Mouse (Mus musculus): ENCODE results near the gene Pla1a. TPM values are rescaled to one million over a fixed set of nuclear protein-coding genes. Genes with fewer than 3 reads are reported as not detected.
A peak's percentile ranks its signal among the peaks of the same experiment; 100 is the strongest.

Pla1a gene
- polyA plus RNA-seq, 1 experiment from 2014 or later: 49.8 TPM

GRCm38 (mm10) chr16:38352851-38353250, 80.1 kb downstream of the Pla1a start:
- no peaks in the 10 kb centered on the region for H3K9me3 ChIP-seq (ENCODE audit: low read length)
- DNase-seq: no peak
- no peak for ATAC-seq
- no peak for TF ChIP-seq CTCF (IDR thresholded peaks at IDR 0.05; ENCODE audit: low read depth)
- no peak for TF ChIP-seq EP300 (IDR thresholded peaks at IDR 0.05; ENCODE audit: low read depth)
- peaks cover 40% of the 10 kb centered on the region for H3K36me3 ChIP-seq (replicated peaks; ENCODE audit: insufficient read depth, low read length)
- H3K4me2 ChIP-seq (ENCODE audit: low read depth, low read length): no peak overlapping the region
- no peak overlapping the region for H3K27ac ChIP-seq (ENCODE audit: low read depth)
- H3K27me3 ChIP-seq (ENCODE audit: insufficient read depth, low read length): no peaks in the 10 kb centered on the region
- H3K9ac ChIP-seq (replicated peaks): no peak overlapping the region
- no peak overlapping the region for H3K4me3 ChIP-seq (ENCODE audit: low read depth, low read length)
- peaks cover 10% of the 10 kb centered on the region for H3K4me1 ChIP-seq (ENCODE audit: insufficient read depth)

- ATAC-seq: no peak
- 85% methylated on average over 7 of the region's 7 CpGs for WGBS (ENCODE audit: insufficient replicate concordance)
- Histone ChIP-seq H3K4me2 (ENCODE audit: low read depth, low read length) (no peak overlapping the region), H3K4me1 (ENCODE audit: insufficient read depth) (peaks cover 10% of the 10 kb centered on the region), H3K9ac (replicated peaks) (no peak overlapping the region), H3K27ac (ENCODE audit: low read depth) (no peak overlapping the region; the same call in 1 of the 2 replicates), H3K36me3 (replicated peaks; ENCODE audit: insufficient read depth, low read length) (peaks cover 40% of the 10 kb centered on the region), H3K9me3 (ENCODE audit: low read length) (no peaks in the 10 kb centered on the region), H3K27me3 (ENCODE audit: insufficient read depth, low read length) (no peaks in the 10 kb centered on the region), H3K4me3 (ENCODE audit: low read depth, low read length) (no peak overlapping the region)
- DNase-seq: peak; percentile 11
- TF ChIP-seq EP300 (IDR thresholded peaks at IDR 0.05; ENCODE audit: low read depth) (no peak), CTCF (IDR thresholded peaks at IDR 0.05; ENCODE audit: low read depth) (no peak)
Observed at GRCm38 (mm10) chr16:38352031-38352430, 80.9 kb downstream of the Pla1a start.

DNA sequence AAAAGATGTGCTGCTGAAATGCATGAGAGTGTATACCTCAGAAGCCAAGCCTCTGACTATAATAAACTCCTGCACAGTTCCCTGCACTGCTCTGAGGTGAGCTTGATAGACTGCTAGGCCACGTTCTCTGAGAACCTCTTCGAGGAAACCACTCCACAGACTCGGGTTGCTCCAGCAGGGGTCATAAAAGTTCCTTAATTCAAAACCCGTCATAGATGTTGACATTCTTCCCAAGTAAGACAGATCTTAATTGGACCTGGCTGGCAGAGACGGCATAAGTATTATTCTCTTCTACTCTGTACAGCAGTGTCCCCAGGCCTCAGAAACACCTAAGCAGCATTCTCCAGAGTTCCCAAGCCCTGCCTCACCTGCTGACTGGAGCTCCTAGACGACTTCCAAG, 82.0 kb downstream of the Pla1a start:
- no peak overlapping the region for H3K27ac ChIP-seq (ENCODE audit: low read depth)
- WGBS (ENCODE audit: insufficient replicate concordance): 67% methylated on average over 6 of the region's 6 CpGs
- peaks cover 39% of the 10 kb centered on the region for H3K36me3 ChIP-seq (replicated peaks; ENCODE audit: insufficient read depth, low read length)
- H3K27me3 ChIP-seq (ENCODE audit: insufficient read depth, low read length): no peaks in the 10 kb centered on the region
- ATAC-seq (no peak), DNase-seq (peak; percentile 9)
- H3K9me3 ChIP-seq (ENCODE audit: low read length): no peaks in the 10 kb centered on the region
- TF ChIP-seq CTCF (IDR thresholded peaks at IDR 0.05; ENCODE audit: low read depth): no peak
- TF ChIP-seq EP300 (IDR thresholded peaks at IDR 0.05; ENCODE audit: low read depth): no peak
- no peak overlapping the region for H3K9ac ChIP-seq (replicated peaks)
- 0 out of 2 replicates have a peak overlapping the region, but pooled peaks have one; percentile 44 for H3K4me2 ChIP-seq (ENCODE audit: low read depth, low read length)
- H3K4me3 ChIP-seq (ENCODE audit: low read depth, low read length): no peak overlapping the region
- H3K4me1 ChIP-seq (ENCODE audit: insufficient read depth): peaks cover 14% of the 10 kb centered on the region

DNA sequence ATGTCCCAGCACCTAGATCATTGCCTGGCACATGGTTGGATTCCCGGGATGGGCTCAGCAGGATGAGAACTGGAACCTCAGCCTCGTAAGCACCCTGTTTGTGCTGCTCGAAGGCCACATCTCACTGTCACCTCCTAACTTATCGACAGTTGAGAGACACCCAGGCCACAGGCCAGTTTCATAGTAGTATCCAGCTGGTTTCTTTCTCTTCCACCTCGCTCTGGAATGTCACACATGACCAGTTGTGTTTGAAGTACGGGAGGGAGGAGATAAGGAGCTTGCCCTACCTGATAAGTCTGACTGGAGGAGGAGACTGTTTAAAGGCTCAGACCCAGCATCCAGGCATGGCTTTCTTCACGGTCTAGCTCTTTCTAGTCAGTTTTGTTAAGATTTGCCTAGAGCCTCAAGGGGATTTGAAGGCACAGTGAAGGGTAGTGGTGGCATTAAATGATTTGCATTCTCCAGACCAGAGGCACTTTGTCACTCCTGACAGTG, 82.5 kb downstream of the Pla1a start:
- no peak overlapping the region for H3K27ac ChIP-seq (ENCODE audit: low read depth)
- ATAC-seq (no peak), DNase-seq (peak; percentile 10)
- peak overlapping the region; percentile 44 for H3K4me2 ChIP-seq (ENCODE audit: low read depth, low read length)
- no peak overlapping the region for H3K4me3 ChIP-seq (ENCODE audit: low read depth, low read length)
- 0 out of 2 replicates have a peak overlapping the region, but pooled peaks have one; percentile 2 for H3K9ac ChIP-seq (replicated peaks)
- 36% methylated on average over 7 of the region's 7 CpGs for WGBS (ENCODE audit: insufficient replicate concordance)
- H3K36me3 ChIP-seq (replicated peaks; ENCODE audit: insufficient read depth, low read length): peaks cover 37% of the 10 kb centered on the region
- no peaks in the 10 kb centered on the region for H3K9me3 ChIP-seq (ENCODE audit: low read length)
- peaks cover 14% of the 10 kb centered on the region for H3K4me1 ChIP-seq (ENCODE audit: insufficient read depth)
- H3K27me3 ChIP-seq (ENCODE audit: insufficient read depth, low read length): no peaks in the 10 kb centered on the region
- TF ChIP-seq CTCF (IDR thresholded peaks at IDR 0.05; ENCODE audit: low read depth) (no peak), EP300 (IDR thresholded peaks at IDR 0.05; ENCODE audit: low read depth) (peak; percentile 80; the same call in 1 of the 2 replicates)

DNA sequence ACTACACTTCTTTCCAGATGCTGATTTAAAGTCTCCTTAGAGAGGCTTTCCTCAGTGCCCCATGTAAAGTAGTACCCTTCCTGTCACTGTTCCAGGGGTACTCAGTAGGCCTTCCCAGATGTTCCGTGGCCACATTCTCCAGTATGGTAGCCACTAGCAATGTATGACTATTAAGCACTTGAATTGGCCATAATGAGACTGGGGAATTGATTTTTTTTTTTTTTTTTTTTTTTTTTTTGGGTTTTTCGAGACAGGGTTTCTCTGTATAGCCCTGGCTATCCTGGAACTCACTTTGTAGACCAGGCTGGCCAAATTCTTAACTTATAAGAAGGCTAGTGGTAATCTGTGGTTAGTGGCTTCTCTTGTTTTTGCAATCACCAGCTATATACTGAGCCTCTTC, 83.1 kb downstream of the Pla1a start:
- H3K27me3 ChIP-seq (ENCODE audit: insufficient read depth, low read length): no peaks in the 10 kb centered on the region
- ATAC-seq (no peak), DNase-seq (peak; percentile 6)
- H3K4me3 ChIP-seq (ENCODE audit: low read depth, low read length): no peak overlapping the region
- no peak overlapping the region for H3K9ac ChIP-seq (replicated peaks)
- H3K4me1 ChIP-seq (ENCODE audit: insufficient read depth): peaks cover 14% of the 10 kb centered on the region
- H3K9me3 ChIP-seq (ENCODE audit: low read length): no peaks in the 10 kb centered on the region
- TF ChIP-seq CTCF (IDR thresholded peaks at IDR 0.05; ENCODE audit: low read depth) (no peak), EP300 (IDR thresholded peaks at IDR 0.05; ENCODE audit: low read depth) (no peak)
- peak overlapping the region; percentile 44 for H3K4me2 ChIP-seq (ENCODE audit: low read depth, low read length)
- WGBS (ENCODE audit: insufficient replicate concordance): 67% methylated on average over 2 of the region's 2 CpGs
- H3K27ac ChIP-seq (ENCODE audit: low read depth): no peak overlapping the region
- peaks cover 37% of the 10 kb centered on the region for H3K36me3 ChIP-seq (replicated peaks; ENCODE audit: insufficient read depth, low read length)

DNA sequence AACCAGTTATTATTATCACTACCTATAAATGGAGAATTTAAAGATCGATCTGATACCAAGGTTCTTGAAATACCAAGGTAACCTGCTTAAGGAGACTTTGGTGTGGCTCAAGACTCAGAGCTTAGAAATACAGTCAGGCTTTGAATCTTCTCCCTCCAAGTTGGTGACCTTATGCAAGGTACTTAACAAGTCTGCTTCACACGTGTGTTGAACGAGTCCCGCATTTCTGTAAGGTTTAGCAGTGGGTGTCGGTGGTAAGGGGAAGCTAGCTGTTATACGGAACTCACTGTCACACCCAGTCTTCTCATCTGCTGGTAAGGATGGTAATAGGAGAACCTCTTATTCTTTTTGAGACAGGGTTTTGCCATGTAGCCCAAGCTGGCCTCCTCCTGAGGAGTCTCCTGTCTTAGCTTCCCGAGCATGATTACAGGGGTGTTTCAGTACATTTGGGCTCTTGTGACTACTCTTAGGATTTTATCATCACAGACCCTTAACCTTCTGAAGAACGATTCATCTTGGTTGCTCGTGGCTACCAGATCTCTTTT, 84.7 kb downstream of the Pla1a start:
- TF ChIP-seq CTCF (IDR thresholded peaks at IDR 0.05; ENCODE audit: low read depth) (no peak), EP300 (IDR thresholded peaks at IDR 0.05; ENCODE audit: low read depth) (no peak)
- peak overlapping the region; percentile 70 for H3K4me2 ChIP-seq (ENCODE audit: low read depth, low read length)
- 61% methylated on average over 9 of the region's 9 CpGs for WGBS (ENCODE audit: insufficient replicate concordance)
- ATAC-seq: no peak
- H3K4me3 ChIP-seq (ENCODE audit: low read depth, low read length): peak overlapping the region; percentile 76
- H3K36me3 ChIP-seq (replicated peaks; ENCODE audit: insufficient read depth, low read length): peaks cover 37% of the 10 kb centered on the region
- H3K27me3 ChIP-seq (ENCODE audit: insufficient read depth, low read length): no peaks in the 10 kb centered on the region
- H3K4me1 ChIP-seq (ENCODE audit: insufficient read depth): peaks cover 14% of the 10 kb centered on the region
- peak overlapping the region; percentile 53 for H3K9ac ChIP-seq (replicated peaks)
- H3K27ac ChIP-seq (ENCODE audit: low read depth): 0 out of 2 replicates have a peak overlapping the region, but pooled peaks have one; percentile 18
- no peaks in the 10 kb centered on the region for H3K9me3 ChIP-seq (ENCODE audit: low read length)
- peak; percentile 11 for DNase-seq

All from liver, postnatal 0 days (tissue).